Mouse (Mus musculus) gastrocnemius, adult 2 months (tissue): Measurements from ENCODE around the gene Ctsm. TPM values are rescaled to one million over a fixed set of nuclear protein-coding genes. Genes with fewer than 3 reads are reported as not detected.
"Not testable (repeated sequence)": the region's sequence is repeated elsewhere in the genome, so short reads cannot be mapped to it uniquely, and the experiment has no call there.

ENCODE experiments used
- DNase-seq: peaks from one replicate; pipeline ENCODE4 v3.0.0; 2022
- H3K27ac ChIP-seq: fragments of 200-600 bp; 2 replicates; pipeline ENCODE4 v1.8.1; 2022; ENCODE audit warnings: mild to moderate bottlenecking
- H3K4me3 ChIP-seq: fragments of 200-600 bp; 2 replicates; pipeline ENCODE4 v1.8.1; 2022; ENCODE audit warnings: mild to moderate bottlenecking, moderate library complexity
- CTCF ChIP-seq: fragments of 200-600 bp; IDR thresholded peaks from 2 replicates; pipeline ENCODE4 v1.8.1; 2022; ENCODE audit warnings: antibody characterized with exemption, mild to moderate bottlenecking, moderate library complexity
- intact Hi-C: fragments of 180-260 bp; cut with DNase I; formaldehyde crosslinking; loops from one replicate; pipeline ENCODE4 v1.15.1; 2025
- long read RNA-seq, 2 experiments: library from polyadenylated mRNA; stranded (forward); transcript quantifications; one replicate each; pipeline ENCODE4 v2.0.0; 2021
- total RNA-seq, 2 experiments: library from RNA; stranded (reverse); gene quantifications; 2 replicates each; pipeline ENCODE4 v1.2.3; 2021

Ctsm gene
- not detected for total RNA-seq
- long read RNA-seq, experiment 1, result 0 reads
- long read RNA-seq, experiment 2, result 0 reads

- Histone ChIP-seq H3K4me3 (no peak within 1 kb of the TSS), H3K27ac (no peak within 1 kb of the TSS)
- DNase-seq, result no peak
- TF ChIP-seq CTCF, result no peak
- intact Hi-C loops, result no loop called here
These were observed at the start of gene Ctsm for GRCm38 (mm10) chr13:61541631-61542030. Gene Ctsm (minus strand): TSS chr13:61541839.

- TF ChIP-seq CTCF, result no peak
- no peak within 1 kb of the TSS for H3K4me3 ChIP-seq
- no peak for DNase-seq
- intact Hi-C loops, result no loop called here
- H3K27ac ChIP-seq, result no peak within 1 kb of the TSS
These were observed 28.4 kb upstream of the Ctsm start, which contains the start of gene Cts3 for GRCm38 (mm10) chr13:61570027-61570426. Gene Cts3 (minus strand): TSS chr13:61570127.

GRCm38 (mm10) chr13:61568074-61568473, 26.4 kb upstream of the Ctsm start, which contains the start of gene Gm49352:
Gene Gm49352 (minus strand): TSS chr13:61568174.
- intact Hi-C loops, DNase-seq, H3K27ac ChIP-seq, H3K4me3 ChIP-seq: not testable (repeated sequence)

Other genes with a start within 250 kb of the Ctsm start
- not detected for gene Cts7, start 183.6 kb downstream of the Ctsm start, total RNA-seq
- gene Gm49352, start 26.3 kb upstream of the Ctsm start, total RNA-seq, result not detected
- gene Cts3, start 28.3 kb upstream of the Ctsm start, total RNA-seq, result not detected